Mouse (Mus musculus) MEL-GATA-1-ER (cell line): Measurements from ENCODE around the gene Capn8.
A peak's percentile ranks its signal among the peaks of the same experiment; 100 is the strongest.

Experiments used
- DNase-seq: peaks from one replicate; pipeline ENCODE4 v3.0.0-alpha.2; 2012; ENCODE audit warnings: low read depth; ENCODE audit errors: extremely low read depth

The Capn8 gene

DNA sequence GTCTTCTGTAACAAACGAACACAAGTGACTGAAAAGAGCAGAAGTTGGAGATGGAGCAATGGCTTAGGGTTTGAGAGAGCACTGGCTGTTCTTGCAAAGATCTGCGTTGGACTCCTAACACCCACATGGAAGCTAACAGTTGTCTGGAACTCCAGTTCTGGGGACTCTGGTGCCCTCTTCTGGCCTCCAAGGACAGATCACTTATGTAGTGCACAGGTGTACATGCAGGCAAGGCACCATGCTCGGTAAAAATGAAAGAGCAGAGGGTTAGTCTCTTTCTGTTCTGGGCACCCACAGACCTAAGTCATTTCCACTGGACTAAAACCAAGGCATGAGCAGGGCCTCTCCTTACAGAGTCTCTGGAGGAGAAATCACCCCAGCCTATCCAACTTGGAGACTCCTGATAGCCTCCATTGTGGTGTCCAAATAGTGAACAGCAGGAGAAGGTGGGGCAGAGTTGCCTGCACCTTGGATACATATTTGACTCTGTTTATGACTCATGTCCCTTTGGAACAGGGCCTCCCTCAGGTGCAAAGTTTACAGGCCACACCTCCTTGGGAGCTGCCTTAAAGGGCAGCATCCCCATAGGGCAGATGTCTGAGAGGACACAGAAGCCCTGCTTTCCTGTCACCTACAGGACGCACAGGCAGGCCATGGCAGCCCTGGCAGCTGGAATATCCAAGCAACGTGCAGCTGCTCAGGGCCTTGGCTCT lies at the start of gene Capn8:
Gene Capn8, plus strand, starts transcription at position 600 of the 713 bp plus-strand sequence.
- peak; percentile 49 for DNase-seq

DNA sequence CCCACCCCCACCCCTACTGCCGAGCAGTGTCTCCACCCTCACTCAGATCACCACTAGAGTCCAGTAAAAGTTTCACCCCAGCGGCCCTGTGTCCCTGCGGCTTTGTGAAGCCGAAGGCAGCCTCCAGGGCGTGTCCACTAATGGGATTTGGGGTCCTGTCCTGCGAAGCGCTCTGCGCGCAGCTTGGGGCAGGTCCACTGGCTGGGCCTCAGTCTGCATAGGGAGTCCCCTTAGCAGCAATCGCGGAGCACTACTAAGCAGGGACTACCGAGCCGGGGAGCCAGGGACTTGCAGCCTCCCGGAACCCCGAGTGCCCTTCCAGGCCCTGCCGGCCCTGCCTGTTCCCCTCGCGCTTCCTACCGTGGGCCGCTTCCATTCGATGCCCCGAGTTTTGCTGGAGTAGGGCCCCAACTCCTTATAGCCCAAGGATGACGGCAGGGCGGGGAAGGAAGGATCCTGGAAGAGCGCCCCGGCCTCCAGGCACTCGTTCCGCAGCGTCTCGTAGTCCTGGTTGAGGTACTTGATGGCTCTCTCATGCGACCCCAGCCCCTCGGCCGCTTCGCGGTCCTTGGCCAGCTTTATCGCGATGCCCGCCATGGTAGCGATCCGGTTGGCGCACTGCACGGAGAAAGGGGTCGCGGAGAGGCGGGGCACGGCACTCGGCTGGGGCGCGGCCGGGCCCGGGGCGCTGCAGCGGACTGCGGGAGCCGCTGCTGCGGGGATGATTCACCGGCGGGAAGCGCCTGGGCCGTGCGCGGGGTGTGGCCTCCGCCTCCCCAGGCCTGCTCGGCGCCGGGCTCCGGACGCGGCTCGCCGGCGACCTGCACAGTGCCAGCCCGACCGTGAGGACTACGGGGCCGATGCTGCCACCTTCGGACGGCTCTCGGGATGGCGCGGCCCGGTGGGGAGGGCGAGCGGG lies 47.8 kb upstream of the Capn8 start, which contains the start of gene Capn2:
Gene Capn2, minus strand, starts transcription at position 851 of the 919 bp plus-strand sequence.
- DNase-seq: no peak

DNA sequence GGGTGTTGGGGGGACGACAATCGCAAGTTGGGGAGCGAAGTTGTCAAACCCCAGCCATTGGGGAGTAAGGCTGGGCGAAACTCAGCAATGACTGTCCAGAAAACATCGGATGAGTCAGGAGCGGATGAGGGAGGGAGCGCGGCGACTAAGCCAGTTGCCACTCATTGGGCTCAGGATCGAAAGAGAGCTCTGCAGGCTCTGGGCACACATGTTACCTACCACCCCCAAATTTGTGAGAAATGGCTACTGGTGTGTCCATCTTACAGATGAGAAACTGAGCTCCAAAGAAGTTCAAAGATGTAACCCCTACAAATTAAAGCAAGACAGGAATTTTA lies 47.2 kb upstream of the Capn8 start:
- DNase-seq: no peak

DNA sequence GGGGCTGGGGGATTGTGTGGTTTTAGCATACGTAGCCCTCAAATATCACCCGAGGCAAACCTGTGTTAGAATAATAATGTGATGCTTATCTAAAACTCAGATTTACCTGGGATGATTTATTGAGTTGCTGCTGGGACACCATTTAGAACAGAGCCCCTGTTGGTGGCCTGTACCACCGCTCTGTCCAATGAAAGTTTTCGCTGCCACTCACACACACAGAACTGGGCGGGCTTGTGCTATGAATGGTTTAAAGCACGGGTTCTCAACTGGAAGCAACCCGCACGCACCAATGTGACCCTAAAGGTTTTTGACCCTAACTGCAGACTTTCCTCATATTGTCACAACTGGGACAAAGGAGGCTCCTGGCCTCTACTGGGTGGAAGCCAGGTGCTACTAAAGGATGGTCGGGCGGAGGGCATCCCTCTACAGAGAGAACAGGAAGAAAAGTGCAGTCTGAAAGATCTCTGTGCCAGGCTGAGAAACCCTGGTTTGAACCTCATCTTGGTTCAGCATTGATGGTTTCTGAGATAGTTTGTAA lies 46.6 kb upstream of the Capn8 start:
- DNase-seq: no peak

DNA sequence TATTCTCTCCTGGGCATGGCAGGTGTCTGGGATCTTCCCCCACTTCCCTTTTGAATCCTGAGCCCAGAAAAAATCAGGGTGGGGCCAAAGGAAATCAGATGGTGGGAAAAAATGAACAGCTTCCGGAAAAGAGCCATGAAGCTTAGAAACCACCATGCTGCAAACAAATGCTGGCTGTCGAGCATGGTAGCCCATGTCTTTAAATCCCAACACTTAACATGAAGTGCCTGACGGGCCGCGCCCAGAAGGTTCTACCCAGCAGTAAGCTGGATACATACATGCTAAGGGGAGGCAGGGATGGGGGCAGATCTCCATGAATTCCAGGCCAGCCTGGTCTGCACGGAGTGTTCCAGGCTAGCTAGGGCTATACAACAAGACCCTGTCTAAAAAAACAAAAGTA lies 46.0 kb upstream of the Capn8 start:
- DNase-seq: no peak

DNA sequence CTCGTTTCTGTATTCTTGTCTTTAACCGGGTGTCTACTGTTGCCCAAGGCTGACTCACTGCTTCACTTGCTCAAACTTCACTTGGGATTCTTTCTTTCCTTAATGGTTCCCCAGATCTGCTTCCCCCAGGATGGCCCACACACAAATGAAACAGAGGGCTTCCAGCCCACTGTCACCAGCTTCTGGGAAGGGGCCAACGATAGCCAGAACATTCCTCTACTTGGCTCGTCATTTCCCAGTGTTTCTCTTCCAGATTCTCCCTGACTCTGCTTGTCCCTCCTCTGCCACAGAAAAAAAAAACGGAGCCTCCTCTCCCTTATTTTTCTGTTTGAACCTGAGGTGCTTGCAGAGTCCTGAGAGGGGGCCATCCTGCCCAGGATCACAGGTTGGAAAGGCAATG lies 45.5 kb upstream of the Capn8 start:
- no peak for DNase-seq

DNA sequence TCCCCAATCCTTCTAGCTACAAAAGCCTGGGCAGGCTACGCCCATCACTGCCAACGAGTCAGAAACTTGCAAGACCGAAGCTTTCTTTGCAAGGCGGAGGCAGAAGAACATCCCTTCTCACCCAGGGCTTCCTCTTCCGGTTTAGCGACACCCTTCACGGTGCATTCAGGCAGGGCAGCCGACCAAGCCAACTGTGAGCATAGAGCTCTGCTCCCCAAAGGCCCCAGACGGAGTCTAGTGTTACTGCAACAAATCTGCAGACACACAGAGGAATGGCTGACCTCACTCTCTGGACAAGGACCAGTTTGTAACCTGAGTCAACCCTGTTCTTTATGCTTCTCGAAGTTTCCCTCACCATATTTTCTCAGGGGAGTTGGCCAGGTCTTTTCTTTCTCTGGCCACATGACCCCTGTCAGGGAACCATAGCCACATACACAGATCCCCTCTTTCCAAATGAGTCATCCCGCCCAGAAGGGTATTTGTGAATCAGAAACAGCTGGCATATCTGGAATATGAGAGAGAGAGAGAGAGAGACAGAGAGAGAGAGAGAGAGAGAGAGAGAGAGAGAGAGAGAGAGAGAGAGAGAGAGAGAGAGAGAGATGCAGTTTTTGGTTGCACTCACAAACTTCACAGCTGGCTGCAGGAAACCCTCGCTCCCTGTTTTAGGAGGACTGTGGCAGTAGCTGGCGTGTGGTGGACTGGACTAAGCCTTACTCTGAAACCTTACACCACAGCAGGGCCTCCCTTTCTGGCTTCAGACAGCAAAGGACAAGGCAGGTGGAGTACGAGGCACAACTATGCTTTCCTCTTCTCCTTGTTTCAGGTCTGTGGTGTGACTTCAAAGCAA lies 44.5 kb upstream of the Capn8 start:
- DNase-seq: no peak

DNA sequence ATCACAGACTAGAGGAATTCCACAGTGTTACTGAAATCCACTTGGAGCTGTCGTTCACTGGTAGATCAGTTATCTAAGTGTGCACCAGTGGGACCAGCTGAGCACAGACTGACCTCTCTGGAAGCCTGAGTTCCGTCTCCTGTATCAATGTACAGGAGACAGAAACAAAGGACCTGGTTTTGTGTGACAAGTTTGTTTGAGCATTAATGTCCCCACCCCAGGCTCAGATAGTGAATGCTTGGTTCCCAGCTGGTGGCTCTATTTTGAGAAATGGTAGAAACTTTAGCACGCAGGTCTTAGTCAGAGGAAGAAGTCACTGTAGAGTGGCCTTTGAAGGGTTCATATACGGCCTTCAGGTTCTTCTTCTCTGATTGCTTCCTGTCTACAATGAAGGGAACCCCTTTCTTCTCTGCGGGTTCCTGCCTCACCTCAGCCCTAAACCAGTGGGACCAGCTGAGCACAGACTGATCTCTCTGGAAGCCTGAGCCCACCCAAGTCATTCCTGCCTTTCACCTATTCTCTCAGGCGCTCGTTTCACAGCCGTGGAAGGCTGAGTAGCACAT lies 43.8 kb upstream of the Capn8 start:
- no peak for DNase-seq

DNA sequence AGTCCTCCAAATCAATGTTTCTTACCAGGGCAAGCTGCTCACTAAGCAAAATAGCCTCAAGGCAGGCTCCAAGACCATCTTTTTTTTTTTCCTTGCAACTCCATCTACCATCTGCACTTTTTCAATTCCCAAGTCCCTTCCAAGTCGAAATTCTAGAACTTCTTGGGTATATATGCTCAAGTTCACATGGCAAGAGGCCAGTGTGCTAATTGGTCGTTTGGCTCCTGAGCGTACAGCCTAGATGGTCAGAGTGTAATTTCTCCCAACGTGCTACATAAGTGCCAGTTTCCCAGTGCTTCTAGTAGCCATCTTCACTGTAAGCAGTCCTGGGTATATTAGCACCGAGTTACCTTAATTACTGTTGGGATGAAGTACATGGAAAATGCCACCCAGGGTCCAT lies 41.8 kb upstream of the Capn8 start:
- no peak for DNase-seq

DNA sequence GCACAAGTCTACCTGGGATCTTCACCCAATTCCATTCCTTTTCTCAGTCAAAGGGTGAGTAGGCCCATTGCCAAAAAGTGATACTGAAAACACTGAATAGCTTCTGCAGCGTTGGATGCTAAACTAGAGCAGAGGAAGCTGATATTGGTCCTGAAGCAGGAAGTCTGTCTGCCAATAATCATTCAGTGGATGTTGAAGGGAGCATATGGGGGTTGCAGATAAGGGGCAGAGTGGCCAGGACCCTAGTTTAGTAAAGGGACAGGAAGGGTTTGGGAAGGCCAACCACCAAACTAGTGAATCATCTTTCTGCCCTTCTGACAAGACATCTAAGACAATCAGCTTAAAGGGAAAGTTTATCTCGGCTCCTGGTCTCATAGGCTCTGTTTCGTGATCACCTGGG lies 41.1 kb upstream of the Capn8 start:
- no peak for DNase-seq

DNA sequence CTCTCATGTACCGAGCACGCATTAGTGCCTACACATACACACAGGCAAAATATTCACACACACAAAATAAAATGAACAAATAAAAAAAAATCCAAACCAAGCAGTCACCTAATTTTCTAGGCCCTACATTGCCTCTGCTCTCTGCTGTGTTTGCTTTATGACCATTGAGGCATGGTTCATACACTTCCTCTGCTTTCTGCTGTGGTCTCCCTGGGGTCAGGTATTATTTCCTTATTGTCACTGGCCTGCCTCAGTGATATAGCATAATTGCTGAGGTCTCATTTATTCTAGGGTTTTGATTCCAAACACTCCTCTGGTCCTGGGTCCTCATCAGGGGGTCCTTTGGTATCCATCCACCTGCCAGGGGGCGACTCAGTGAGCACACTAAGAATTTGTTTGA lies 39.2 kb upstream of the Capn8 start:
- DNase-seq: no peak

DNA sequence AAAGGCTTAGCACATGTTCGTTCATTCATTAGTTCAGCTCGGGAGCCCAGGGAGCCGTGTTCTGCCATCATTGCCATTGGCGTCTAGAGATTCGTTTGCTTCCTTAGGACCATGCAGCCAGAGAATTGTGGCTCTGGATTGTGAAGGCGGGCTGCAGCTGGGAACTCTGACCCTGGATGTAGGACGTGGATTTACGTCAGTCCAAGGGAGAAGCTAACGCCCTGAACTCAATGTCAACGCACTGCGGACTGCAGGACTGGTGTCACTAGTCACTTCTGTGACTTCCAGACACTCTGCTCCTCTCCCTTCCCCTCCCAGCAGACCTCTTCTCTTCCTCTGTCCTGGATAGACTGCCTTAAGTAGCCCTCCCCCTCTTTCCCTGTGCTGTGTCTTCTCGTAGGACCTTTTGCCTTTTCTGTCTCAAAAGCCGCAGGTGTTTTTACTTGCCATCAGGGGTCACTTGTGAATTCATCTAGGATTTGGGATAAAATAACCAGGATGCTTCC lies 37.5 kb upstream of the Capn8 start:
- no peak for DNase-seq

DNA sequence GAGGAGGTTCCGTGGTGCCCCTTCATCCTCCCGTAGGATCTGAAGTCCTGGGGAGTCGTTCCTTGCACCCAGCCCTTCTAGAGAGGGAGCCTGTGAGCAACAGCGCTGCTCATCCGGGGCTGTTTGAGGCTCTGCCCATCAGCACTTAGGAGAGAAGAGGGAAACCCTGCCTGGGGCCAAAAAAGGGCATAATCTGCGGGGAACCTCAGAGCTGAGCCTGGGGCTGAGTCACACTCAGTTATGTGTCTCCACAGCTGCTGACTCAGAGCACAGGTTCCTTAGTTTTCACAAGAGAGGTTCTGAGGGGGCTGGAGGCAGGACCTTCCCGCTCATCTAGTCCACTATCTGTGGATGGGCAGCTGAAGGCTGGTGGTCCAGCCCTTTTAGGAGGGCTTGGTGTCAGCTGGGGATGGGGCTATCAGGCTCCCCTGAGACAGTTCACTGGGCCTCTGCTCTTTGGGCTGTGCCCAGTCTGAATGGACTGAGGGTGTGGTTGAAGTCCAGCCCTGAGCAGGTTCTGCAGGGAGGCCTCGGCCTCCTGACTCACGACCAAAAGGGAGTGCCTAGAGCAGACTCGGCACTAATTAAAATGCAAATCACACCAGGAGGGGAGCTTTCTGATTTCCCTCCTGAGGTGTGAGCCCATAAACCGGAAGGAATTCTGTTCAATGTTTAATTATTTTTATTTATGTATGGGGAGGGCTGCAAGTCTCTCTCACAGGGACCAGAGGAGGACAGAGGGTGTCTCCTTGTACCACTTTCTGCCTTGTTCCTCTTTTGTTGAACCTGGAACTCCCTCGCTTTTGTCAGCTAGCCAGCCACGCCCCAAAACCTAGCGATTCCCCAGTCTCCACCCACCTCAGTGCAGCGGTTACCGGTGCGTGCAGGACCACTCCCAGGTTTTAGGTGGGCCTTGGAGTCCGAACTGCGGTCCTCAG lies 36.6 kb upstream of the Capn8 start:
- peak; percentile 78 for DNase-seq

DNA sequence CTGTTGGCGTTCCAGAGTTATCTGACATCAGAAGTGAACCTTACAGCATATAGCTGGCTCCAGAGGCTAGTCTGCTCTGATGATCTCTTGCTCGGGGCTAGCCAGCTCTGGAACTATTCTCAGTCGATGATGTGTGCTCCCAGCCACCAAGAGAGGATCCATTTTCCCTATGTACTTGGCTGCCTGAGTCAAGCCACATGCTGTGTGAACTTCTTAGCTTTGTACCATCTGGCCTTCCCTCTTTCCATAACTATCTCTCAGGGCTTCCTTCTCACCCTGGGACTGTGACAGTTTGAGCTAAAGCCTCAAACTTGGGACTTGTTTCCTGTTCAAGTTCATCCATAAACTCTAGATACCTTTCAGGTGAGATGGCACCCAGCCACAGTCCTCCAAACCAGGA lies 31.2 kb upstream of the Capn8 start:
- DNase-seq: no peak

DNA sequence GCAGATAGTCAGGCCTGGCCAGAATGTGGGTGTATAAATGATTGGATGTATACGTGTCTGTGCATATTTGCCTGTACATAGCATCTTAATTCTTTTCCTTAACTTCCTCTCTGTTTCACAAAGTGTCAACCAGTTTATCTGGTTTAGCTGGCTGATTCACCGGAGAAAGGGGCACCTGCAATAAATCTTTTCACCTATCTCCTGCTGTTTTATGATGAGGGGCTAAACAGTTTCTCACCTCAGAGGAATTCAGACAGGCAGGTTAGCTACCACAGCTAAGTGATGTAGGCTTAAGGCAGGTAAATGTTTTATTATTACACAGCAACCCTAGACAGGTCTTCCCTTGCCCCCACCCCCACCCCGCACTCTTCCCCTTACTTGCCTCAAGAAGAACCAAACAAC lies 29.7 kb upstream of the Capn8 start:
- DNase-seq: no peak

DNA sequence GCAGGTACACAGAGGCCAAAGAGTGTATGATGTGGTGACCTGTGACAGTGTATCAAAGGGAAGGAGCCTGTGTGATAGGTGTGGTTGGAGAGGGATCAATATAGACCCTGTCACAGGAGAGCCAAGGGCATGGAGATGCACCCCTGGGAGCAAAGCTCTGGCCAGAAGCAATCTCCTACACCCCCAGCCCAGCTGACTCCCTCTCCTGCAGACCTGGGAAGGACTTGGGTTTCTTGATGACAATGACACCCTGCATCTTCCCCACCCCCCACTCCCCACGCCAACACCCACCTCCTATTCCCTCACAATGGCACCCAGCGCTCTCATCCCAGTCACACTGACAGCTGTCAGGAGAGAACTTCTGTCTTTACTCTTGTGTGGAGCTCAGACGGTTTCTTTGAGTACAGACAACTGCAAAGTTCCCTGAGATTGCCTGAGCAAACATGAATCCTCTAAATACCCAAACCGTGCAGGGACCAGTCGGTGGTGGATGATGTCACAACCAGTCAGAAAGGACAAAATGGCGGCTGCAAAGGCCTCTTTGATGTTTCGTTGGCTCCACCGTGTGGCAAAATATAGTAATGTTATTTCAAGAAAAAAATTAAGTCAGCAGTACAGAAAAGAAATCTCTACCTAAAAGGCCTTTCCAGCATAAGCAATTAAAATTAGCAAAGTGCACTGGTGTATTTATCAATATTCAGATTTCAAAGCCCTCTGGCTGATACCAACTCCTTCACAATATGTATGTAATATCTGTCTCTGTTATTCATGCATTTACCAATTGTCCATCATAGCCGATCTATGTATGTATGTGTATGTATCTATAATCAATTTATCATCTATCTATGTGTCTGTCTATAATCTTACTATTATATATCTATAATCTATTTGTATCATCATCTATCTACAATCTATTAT lies 25.5 kb upstream of the Capn8 start:
- DNase-seq: peak; percentile 76

DNA sequence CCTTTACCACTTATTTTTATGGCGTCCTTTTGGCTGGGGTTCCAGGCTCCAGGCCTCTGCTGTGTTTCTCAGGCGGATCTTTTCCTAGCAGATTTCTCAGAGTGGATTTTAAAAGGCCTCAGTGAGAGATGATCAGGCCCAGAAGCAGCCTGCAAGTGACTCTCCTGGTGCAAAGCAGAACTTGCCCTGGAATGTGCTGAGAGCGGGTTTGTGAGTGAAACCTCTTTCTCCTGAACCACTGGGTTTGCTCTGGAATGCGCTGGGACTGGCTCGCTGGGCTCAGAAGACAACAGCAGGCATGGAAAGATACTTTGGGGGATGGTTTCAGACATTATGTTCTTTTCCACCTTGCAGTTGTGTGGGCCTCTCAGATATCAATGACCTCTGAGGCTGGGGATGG lies 22.7 kb upstream of the Capn8 start:
- no peak for DNase-seq

DNA sequence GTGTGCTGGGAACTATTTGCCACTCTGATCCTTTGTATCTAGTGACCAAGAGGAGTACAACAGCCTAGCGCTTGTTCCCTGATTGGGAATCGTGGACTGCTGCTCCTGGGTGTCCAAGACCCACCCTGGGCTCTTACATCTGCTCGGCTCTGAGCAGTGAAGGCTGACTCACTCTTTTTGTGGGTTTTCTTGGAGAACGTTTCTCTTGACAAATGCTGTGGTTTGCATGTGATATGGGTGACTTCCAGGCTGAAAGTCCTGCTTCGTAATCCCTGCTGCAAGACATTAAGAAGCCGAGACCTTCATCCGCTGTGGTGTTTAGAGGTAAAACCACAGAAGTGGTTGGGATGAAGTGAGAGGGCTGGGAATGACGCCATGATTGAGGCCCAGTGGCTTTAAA lies 21.7 kb upstream of the Capn8 start:
- no peak for DNase-seq

DNA sequence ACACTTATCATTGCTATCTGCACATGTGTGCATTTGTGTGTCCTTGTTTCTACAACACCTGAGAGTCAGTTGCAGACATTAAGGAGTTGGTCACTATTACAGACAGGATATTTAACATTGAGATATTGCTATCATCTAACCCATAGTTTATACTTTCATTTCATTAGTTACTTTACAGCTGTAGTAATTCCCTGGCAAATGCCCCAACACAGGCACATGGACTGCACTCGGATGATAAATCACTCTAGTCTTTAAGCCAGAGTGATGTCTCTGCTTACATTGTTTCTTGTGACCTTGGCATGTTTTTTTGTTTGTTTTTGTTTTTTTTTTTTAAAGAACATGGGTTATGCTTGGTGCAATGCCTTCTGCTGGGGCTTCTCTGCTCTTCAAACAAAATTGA lies 20.9 kb upstream of the Capn8 start:
- no peak for DNase-seq
